Comparison of ENCODE assay signal across 10 mouse cellular contexts in the genomic region with DNA sequence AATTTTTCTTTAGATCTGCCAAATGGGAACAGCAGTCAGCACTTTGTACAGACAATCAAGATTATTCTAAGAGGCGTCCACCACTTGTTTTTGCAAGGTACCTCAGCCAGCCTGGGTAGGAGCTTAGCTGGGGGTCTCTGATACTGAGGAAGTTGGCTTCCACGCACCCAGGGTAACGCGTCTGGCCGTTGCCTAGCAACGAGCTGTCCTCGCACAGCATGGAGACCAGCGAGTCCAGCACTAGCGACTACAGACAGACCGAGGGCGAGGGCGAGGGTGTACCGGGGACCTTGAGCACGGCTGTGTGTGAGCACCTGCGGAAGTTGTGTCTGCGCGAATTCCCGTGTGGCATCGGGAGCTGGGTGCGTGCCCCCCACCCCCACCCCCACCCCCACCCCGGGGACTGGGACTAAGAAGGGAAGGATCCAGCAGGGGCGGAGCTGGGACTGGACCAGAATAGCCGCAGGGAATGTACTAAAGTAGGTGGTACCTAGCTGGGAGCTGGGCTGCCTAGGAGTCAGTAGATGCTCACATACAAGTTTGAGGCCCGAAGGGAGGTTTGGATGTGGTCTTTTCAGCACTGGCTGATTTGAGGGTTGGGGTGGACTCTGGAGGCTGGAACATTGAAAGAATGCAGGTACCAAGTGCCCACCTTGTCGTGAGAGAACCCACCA. TPM values are rescaled to one million over a fixed set of nuclear protein-coding genes. Genes with fewer than 3 reads are reported as not detected.
DNase-seq lines count a peak whose midpoint lies in the region; ATAC-seq lines count a peak whose summit lies in the region.
"Had no signal": no experiment of that assay in that cellular context is flagged by ENCODE, and none has a peak within 500 bp of the region (broad histone marks: within the 10 kb centered on the region; RNA-seq: fewer than 3 reads in every experiment).

Gene Lrrc43, plus strand, starts transcription at position 194 of the 674 bp plus-strand sequence.
Gene Il31, minus strand, starts transcription at position 378 of the 674 bp plus-strand sequence.

- H3K27me3 ChIP-seq in kidney, embryonic 16.5 days (ENCODE audit: insufficient read depth, low read length), result no peaks in the 10 kb centered on the region; the same call in 1 of the 2 replicates
- H3K27me3 ChIP-seq in hindbrain, embryonic 13.5 days, result peaks cover 13% of the 10 kb centered on the region
- no peaks in the 10 kb centered on the region for H3K27me3 ChIP-seq in midbrain, embryonic 16.5 days (ENCODE audit: control insufficient read depth, insufficient read depth, low read depth, low read length)

- 0 out of 2 replicates have a peak, but pooled peaks have one; percentile 15 for ATAC-seq in kidney, embryonic 16.5 days (ENCODE audit: low FRiP score, low TSS enrichment)
- ATAC-seq in hindbrain, embryonic 13.5 days (ENCODE audit: low FRiP score), result peak; percentile 83
- peak; percentile 64; the same call in 1 of the 2 replicates for ATAC-seq in midbrain, embryonic 16.5 days
- no peak for ATAC-seq in megakaryocyte-erythroid progenitor cell, adult 5-6 weeks (replicated peaks; ENCODE audit: low FRiP score, low TSS enrichment, poor library complexity, severe bottlenecking)

- no peaks in the 10 kb centered on the region for H3K36me3 ChIP-seq in kidney, embryonic 16.5 days (ENCODE audit: insufficient read depth, low read length)
- no peaks in the 10 kb centered on the region for H3K36me3 ChIP-seq in hindbrain, embryonic 13.5 days
- H3K36me3 ChIP-seq in midbrain, embryonic 16.5 days (ENCODE audit: control insufficient read depth, insufficient read depth, low read length), result no peaks in the 10 kb centered on the region
- H3K36me3 ChIP-seq: G1E had no signal

- no peaks in the 10 kb centered on the region for H3K9me3 ChIP-seq in kidney, embryonic 16.5 days (ENCODE audit: low read length)
- no peaks in the 10 kb centered on the region for H3K9me3 ChIP-seq in hindbrain, embryonic 13.5 days
- no peaks in the 10 kb centered on the region for H3K9me3 ChIP-seq in midbrain, embryonic 16.5 days (replicated peaks; ENCODE audit: control insufficient read depth, low read length, poor library complexity, severe bottlenecking)
- H3K9me3 ChIP-seq: G1E had no signal

- peak within 1 kb of the TSS; percentile 13; the same call in 1 of the 2 replicates for H3K4me3 ChIP-seq in kidney, embryonic 16.5 days (ENCODE audit: low read length)
- H3K4me3 ChIP-seq in hindbrain, embryonic 13.5 days, result peak within 1 kb of the TSS; percentile 26
- H3K4me3 ChIP-seq in midbrain, embryonic 16.5 days (ENCODE audit: low read depth, low read length), result peak within 1 kb of the TSS; percentile 32
- H3K4me3 ChIP-seq: myocyte had no signal

- H3K4me2 ChIP-seq in kidney, embryonic 16.5 days (replicated peaks; ENCODE audit: low read depth, low read length), result peak within 1 kb of the TSS; percentile 45
- peak within 1 kb of the TSS; percentile 58 for H3K4me2 ChIP-seq in hindbrain, embryonic 13.5 days
- peak within 1 kb of the TSS; percentile 64 for H3K4me2 ChIP-seq in midbrain, embryonic 16.5 days (ENCODE audit: low read length)

- H3K27ac ChIP-seq in kidney, embryonic 16.5 days (ENCODE audit: low read length), result no peak within 1 kb of the TSS
- H3K27ac ChIP-seq in hindbrain, embryonic 13.5 days, result no peak within 1 kb of the TSS
- H3K27ac ChIP-seq in midbrain, embryonic 16.5 days (ENCODE audit: low read length), result no peak within 1 kb of the TSS

- 7% methylated on average over 25 of the region's 25 CpGs for WGBS in kidney, embryonic 16.5 days
- WGBS in hindbrain, embryonic 13.5 days, result 8% methylated on average over 25 of the region's 25 CpGs
- 7% methylated on average over 25 of the region's 25 CpGs for WGBS in midbrain, embryonic 16.5 days

- DNase-seq in kidney, postnatal 25 days, result no peak
- peak; percentile 53 for DNase-seq in embryo, embryonic 9.5 days (ENCODE audit: extremely low spot score)
- no peak for DNase-seq in urinary bladder, postnatal 25 days (ENCODE audit: low spot score)
- no peak for DNase-seq in kidney, adult 8-10 months

- H3K9ac ChIP-seq in kidney, embryonic 16.5 days (replicated peaks; ENCODE audit: low read length), result peak within 1 kb of the TSS; percentile 49; the same call in 1 of the 2 replicates
- peak within 1 kb of the TSS; percentile 53; the same call in 1 of the 2 replicates for H3K9ac ChIP-seq in hindbrain, embryonic 13.5 days
- H3K9ac ChIP-seq in midbrain, embryonic 16.5 days (ENCODE audit: low read depth, low read length), result peak within 1 kb of the TSS; percentile 50

- peaks cover 11% of the 10 kb centered on the region for H3K4me1 ChIP-seq in kidney, embryonic 16.5 days (ENCODE audit: insufficient read depth, low read length)
- H3K4me1 ChIP-seq in hindbrain, embryonic 13.5 days (replicated peaks), result peaks cover 13% of the 10 kb centered on the region
- peaks cover 7% of the 10 kb centered on the region for H3K4me1 ChIP-seq in midbrain, embryonic 16.5 days (ENCODE audit: control insufficient read depth, insufficient read depth, low read length)

RNA-seq across cellular contexts. Expression of gene Lrrc43, which starts in this region (rescaled TPM):
- not detected in 2 replicates for polyA plus RNA-seq in kidney, embryonic 16.5 days (2015; fragmentation: Nextera tagmentation; extraction: Ambion mirVana)
- polyA plus RNA-seq in hindbrain, embryonic 13.5 days (2015; fragmentation: Nextera tagmentation; extraction: Ambion mirVana), result 0.16 and 0.22 TPM in 2 replicates
- polyA plus RNA-seq in midbrain, embryonic 16.5 days (2015; fragmentation: Nextera tagmentation; extraction: Ambion mirVana), result 0.76 and 1.4 TPM in 2 replicates
- total RNA-seq in megakaryocyte-erythroid progenitor cell, adult 5-6 weeks (2014; fragmentation: Nextera tagmentation), result not detected in 2 replicates
- not detected in 2 replicates for total RNA-seq in megakaryocyte-erythroid progenitor cell, adult 5-6 weeks (2017)
- total RNA-seq: G1E had no signal
- polyA plus RNA-seq: G1E, myocyte had no signal

RNA-seq across cellular contexts. Expression of gene Il31, which starts in this region (rescaled TPM):
- not detected in 2 replicates for polyA plus RNA-seq in kidney, embryonic 16.5 days (2015; fragmentation: Nextera tagmentation; extraction: Ambion mirVana)
- not detected in 2 replicates for polyA plus RNA-seq in hindbrain, embryonic 13.5 days (2015; fragmentation: Nextera tagmentation; extraction: Ambion mirVana)
- not detected in 2 replicates for polyA plus RNA-seq in midbrain, embryonic 16.5 days (2015; fragmentation: Nextera tagmentation; extraction: Ambion mirVana)
- total RNA-seq in megakaryocyte-erythroid progenitor cell, adult 5-6 weeks (2014; fragmentation: Nextera tagmentation), result not detected in 2 replicates
- total RNA-seq in megakaryocyte-erythroid progenitor cell, adult 5-6 weeks (2017), result not detected in 2 replicates
- total RNA-seq: G1E had no signal
- polyA plus RNA-seq: G1E, myocyte had no signal

Comparison
In these comparisons a context has a peak if more than half of its experiments do, and no peak if none do; other contexts are left out.
1. Peak in ATAC-seq, H3K4me3 ChIP-seq, H3K9ac ChIP-seq and H3K4me2 ChIP-seq in kidney, embryonic 16.5 days; RNA of the genes that start here not detected or under 1 TPM.
2. Peak in ATAC-seq, H3K4me3 ChIP-seq, H3K9ac ChIP-seq and H3K4me2 ChIP-seq in hindbrain, embryonic 13.5 days; RNA of the genes that start here not detected or under 1 TPM.